Mouse (Mus musculus): ENCODE results near the gene Flt3l.

DNA sequence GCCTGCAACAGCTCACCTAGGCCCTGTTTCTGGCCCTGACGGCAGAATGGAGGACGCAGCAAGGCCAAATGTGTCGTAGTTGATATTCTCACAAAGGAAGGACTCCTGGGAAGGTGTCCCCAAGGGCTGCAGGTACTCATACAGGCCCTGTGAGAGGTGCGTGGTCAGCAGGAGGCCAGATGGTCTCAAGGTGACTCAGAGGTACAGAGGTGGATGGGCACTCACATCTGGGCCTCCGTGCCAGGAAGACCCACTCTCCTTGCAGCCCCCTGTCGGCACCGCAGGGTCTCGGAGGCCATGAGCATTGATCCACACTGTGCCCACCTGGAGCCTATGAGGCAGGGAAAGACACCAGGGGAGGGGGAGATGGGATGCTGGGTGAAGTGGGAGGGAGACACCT is 9.2 kb upstream of the Flt3l start:
- no peak for TF ChIP-seq CTCF (IDR thresholded peaks at IDR 0.05; ENCODE audit: control insufficient read depth, insufficient read depth, insufficient read length)
- TF ChIP-seq USF1 (IDR thresholded peaks at IDR 0.05; ENCODE audit: low read depth) = no peak
- TF ChIP-seq MAX (IDR thresholded peaks at IDR 0.05) = no peak
